Mouse (Mus musculus): Measurements from ENCODE around the gene Car10.
"Not testable (repeated sequence)": the region's sequence is repeated elsewhere in the genome, so short reads cannot be mapped to it uniquely, and the experiment has no call there.

Car10 gene

GRCm38 (mm10) chr11:93393371-93393770 lies 295.5 kb downstream of the Car10 start:
- not testable (repeated sequence) for DNase-seq (ENCODE audit: low spot score)

- no peak for DNase-seq (ENCODE audit: low spot score)
Observed at GRCm38 (mm10) chr11:93396356-93396755, 298.5 kb downstream of the Car10 start.

- DNase-seq (ENCODE audit: low spot score) = not testable (repeated sequence)
Observed at GRCm38 (mm10) chr11:93401167-93401566, 303.3 kb downstream of the Car10 start.

GRCm38 (mm10) chr11:93407981-93408380 lies 310.2 kb downstream of the Car10 start:
- DNase-seq (ENCODE audit: low spot score) = no peak

- no peak for DNase-seq (ENCODE audit: low spot score)
Observed at GRCm38 (mm10) chr11:93431482-93431881, 333.7 kb downstream of the Car10 start.

- no peak for DNase-seq (ENCODE audit: low spot score)
Observed at GRCm38 (mm10) chr11:93434997-93435915, 337.4 kb downstream of the Car10 start.

GRCm38 (mm10) chr11:93436892-93437291 lies 339.1 kb downstream of the Car10 start:
- no peak for DNase-seq (ENCODE audit: low spot score)

GRCm38 (mm10) chr11:93440466-93440865 lies 342.6 kb downstream of the Car10 start:
- no peak for DNase-seq (ENCODE audit: low spot score)

- DNase-seq (ENCODE audit: low spot score) = no peak
Observed at GRCm38 (mm10) chr11:93443777-93444176, 345.9 kb downstream of the Car10 start.

- DNase-seq (ENCODE audit: low spot score) = no peak
Observed at GRCm38 (mm10) chr11:93444741-93445140, 346.9 kb downstream of the Car10 start.

- no peak for DNase-seq (ENCODE audit: low spot score)
Observed at GRCm38 (mm10) chr11:93447566-93447965, 349.7 kb downstream of the Car10 start.

- DNase-seq (ENCODE audit: low spot score) = no peak
Observed at GRCm38 (mm10) chr11:93448290-93449256, 350.7 kb downstream of the Car10 start.

- DNase-seq (ENCODE audit: low spot score) = no peak
Observed at GRCm38 (mm10) chr11:93450535-93450934, 352.7 kb downstream of the Car10 start.

- DNase-seq (ENCODE audit: low spot score) = no peak
Observed at GRCm38 (mm10) chr11:93466221-93466620, 368.4 kb downstream of the Car10 start.

- DNase-seq (ENCODE audit: low spot score) = no peak
Observed at GRCm38 (mm10) chr11:93467711-93468110, 369.9 kb downstream of the Car10 start.

GRCm38 (mm10) chr11:93470771-93471170 lies 372.9 kb downstream of the Car10 start:
- no peak for DNase-seq (ENCODE audit: low spot score)

- DNase-seq (ENCODE audit: low spot score) = no peak
Observed at GRCm38 (mm10) chr11:93471573-93472179, 373.8 kb downstream of the Car10 start.

- no peak for DNase-seq (ENCODE audit: low spot score)
Observed at GRCm38 (mm10) chr11:93484661-93485060, 386.8 kb downstream of the Car10 start.

- no peak for DNase-seq (ENCODE audit: low spot score)
Observed at GRCm38 (mm10) chr11:93487021-93487420, 389.2 kb downstream of the Car10 start.

- DNase-seq (ENCODE audit: low spot score) = no peak
Observed at GRCm38 (mm10) chr11:93487913-93488604, 390.2 kb downstream of the Car10 start.

GRCm38 (mm10) chr11:93490211-93490820 lies 392.5 kb downstream of the Car10 start:
- DNase-seq (ENCODE audit: low spot score) = no peak
